Mouse (Mus musculus): ENCODE results near the gene Bend3.

Bend3 gene

GRCm38 (mm10) chr10:43527283-43528269, 48.9 kb downstream of the Bend3 start:
- DNase-seq (ENCODE audit: low spot score): no peak

DNA sequence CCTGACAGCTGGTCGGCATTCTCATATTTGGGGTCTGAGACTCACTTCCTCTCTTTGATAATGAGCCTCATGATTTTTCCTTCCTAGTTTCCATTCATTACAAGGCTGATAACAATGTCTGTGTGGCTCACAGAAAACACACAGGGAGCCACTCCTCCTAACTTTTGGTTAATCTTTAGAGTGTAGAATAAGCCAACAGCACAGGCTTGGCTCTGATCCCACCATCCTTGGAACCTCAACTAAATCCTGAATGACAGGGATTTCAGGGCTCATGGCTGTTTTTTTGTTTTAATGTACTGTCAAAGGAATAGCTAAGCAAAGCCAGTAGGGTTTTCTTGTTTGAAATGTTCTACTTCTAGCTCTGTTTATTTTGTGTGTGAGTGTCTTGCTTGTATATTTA, 55.8 kb downstream of the Bend3 start:
- DNase-seq (ENCODE audit: low spot score): no peak

DNA sequence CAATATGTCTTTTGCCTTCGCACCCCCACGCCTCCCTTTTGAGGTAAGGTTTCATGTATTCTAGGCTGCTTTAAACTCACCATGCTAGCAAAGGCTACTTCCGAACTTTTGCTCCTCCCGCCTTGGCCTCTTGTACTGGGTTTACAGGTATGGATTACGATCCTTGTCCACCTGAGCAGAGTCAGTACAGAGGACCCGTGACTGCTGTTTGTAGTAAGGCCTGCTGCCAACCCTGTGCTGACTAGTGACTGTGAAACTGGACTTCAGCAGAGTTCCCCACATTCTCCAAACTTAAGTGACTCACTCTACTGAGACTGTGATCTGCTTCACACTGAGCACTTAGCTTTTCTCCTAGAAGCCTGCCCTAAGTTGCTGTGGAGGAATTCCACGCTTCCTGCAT, 59.0 kb downstream of the Bend3 start:
- no peak for DNase-seq (ENCODE audit: low spot score)

DNA sequence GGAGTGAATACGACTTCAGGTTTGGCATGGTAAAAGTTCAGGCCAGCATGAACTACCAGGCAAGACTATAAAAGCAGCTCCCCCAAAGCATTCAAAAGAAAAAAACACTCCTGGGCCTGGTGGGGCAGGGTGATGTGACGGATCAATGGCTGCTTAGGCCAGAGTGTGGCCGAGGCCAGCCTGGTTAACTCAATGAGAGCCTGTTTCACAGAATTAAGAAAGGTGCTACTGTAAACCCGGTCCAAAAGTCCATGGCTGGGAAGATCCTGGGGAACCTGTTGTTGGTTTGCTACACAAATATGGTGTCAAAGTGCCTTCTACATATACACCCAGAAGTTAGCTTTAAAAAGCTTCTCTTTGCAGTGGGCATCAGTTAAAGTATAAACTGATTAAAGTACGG, 60.2 kb downstream of the Bend3 start:
- DNase-seq (ENCODE audit: low spot score): no peak

- DNase-seq (ENCODE audit: low spot score): no peak
These were observed 61.2 kb downstream of the Bend3 start for GRCm38 (mm10) chr10:43539746-43540310.

DNA sequence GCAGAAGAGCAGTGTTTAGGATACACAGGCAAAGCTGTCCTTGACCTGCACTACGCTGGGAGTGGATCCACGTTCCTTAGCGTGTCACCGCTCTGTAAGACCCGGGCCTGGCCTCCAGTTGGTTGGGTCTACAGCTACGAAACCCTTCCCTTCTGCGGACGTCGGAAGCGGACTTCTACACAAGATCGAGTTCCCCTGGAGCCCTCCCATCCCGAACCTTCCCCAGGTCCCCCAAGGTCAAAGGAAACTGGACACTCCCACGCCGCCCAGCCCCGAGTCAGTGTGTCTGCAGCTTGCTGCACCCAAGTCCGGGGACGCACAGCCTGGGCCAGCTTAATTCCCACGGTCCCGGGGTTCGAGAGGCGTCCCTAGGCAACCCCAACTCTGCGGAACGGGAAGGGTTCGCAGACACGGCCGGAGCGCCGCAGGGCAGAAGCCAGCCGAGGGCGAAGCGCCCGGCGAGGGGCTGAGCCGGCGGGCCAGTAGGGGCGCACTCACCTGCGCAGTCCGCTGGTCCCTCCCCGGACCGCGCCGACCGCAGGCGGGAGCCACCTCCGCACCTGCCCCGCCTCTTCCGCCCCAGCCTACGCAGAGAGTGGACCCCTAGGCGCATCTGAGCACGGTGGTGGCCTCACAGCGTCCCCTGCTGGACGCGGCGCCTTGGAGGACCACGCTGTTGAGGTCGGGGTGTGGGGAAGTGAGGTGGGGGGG, 62.0 kb downstream of the Bend3 start, which contains the start of gene 1700021F05Rik:
TSS of gene 1700021F05Rik (minus strand) at position 553 of the 711 bp plus-strand sequence.
- peak; percentile 96 for DNase-seq (ENCODE audit: low spot score)

DNA sequence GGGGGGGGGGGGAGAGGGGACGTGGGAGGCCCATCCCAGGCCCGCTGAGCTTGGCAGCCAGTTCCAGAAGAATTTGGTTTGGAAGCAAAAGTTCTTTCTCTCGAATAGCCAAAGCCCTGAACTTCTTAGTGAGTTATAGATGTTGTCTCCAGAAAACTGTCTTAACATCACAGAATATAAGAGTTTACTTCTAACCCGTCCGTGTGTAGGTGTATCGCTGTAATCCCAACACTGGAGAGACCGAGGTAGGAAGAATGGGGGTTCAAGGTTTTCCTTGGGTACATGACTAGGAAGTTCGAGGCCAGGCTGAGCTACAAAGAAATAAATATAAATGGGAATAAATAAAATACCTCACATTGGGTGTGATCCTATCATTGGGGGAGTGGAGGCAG, 62.5 kb downstream of the Bend3 start:
- DNase-seq (ENCODE audit: low spot score): no peak

DNA sequence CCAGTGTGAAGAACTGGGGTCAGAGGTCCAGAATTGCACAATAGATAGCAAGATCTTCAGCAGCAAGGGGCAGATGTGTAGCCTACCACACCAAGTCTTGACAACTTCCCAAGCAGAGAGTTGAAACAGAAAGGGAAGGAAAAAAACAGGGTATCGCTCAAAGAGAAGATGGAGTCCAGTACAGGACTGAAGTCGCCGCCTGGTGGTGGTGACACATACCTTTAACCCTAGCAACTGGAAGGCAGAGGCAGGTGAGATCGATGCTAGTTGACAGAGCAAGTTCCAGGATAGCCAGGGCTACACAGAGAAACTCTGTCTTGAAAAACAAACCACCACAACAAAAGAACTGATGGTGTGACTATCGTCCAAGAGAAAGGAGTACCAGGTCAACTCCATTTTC, 70.8 kb downstream of the Bend3 start:
- DNase-seq (ENCODE audit: low spot score): no peak

- no peak for DNase-seq (ENCODE audit: low spot score)
These were observed 72.3 kb downstream of the Bend3 start for GRCm38 (mm10) chr10:43550923-43551322.

- no peak for DNase-seq (ENCODE audit: low spot score)
These were observed 72.8 kb downstream of the Bend3 start for GRCm38 (mm10) chr10:43551388-43551787.

DNA sequence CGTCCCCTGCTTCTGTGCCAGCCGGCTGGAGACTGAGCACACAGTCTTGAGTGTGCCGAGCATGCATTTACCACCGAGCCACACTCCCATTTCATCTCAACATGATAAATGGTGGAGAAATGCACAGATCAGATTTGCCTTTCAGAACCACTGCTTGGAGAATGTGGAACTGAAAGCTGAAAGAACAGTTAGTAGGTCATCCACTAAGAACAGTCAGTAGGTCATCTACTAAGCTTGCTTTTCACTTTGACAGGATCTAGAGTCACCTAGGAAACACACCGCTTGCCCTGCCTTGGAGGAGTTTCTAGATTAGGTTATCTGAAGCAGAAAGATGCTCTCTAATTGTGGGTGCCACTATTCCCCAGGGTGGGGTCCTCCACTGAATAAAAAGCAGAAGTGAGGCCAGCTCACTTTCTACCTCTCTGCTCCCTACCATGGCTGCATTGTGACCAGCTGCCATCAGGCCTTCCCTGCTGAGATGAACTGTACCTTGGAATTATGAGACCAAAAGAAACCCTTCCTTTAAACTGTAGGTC, 79.1 kb downstream of the Bend3 start:
- no peak for DNase-seq (ENCODE audit: low spot score)

- DNase-seq (ENCODE audit: low spot score): no peak
These were observed 80.7 kb downstream of the Bend3 start for GRCm38 (mm10) chr10:43559313-43559712.

GRCm38 (mm10) chr10:43560765-43561164, 82.1 kb downstream of the Bend3 start:
- no peak for DNase-seq (ENCODE audit: low spot score)

DNA sequence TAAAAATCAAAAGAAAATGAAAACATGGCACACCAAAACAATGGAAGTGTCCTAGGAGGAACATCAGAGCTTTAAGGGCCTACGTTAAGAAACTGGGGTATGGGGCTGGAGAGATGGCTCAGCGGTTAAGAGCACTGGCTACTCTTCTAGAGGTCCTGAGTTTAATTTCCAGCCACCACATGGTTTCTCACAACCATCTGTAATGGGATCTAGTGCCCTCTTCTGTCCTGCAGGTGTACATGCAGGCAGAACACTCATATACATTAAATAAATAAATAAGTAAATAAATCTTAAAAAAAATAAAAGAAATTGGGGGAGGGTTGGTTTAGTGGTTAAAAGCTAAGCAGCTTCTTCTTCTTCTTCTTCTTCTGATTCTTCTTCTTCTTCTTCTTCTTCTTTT, 82.7 kb downstream of the Bend3 start:
- DNase-seq (ENCODE audit: low spot score): no peak
